Mouse (Mus musculus): ENCODE data around the gene Apex2. TPM values are rescaled to one million over a fixed set of nuclear protein-coding genes. Genes with fewer than 3 reads are reported as not detected.
A peak's percentile ranks its signal among the peaks of the same experiment; 100 is the strongest.
"Not testable (repeated sequence)": the region's sequence is repeated elsewhere in the genome, so short reads cannot be mapped to it uniquely, and the experiment has no call there.

Apex2 gene
- total RNA-seq, 2 experiments from 2014 or later = 4.0 to 7.3 TPM

GRCm38 (mm10) chrX:150508696-150509095 is 81.0 kb downstream of the Apex2 start:
- no peak for DNase-seq (ENCODE audit: low spot score)

GRCm38 (mm10) chrX:150487811-150488210 is 101.9 kb downstream of the Apex2 start:
- not testable (repeated sequence) for DNase-seq (ENCODE audit: low spot score)

- not testable (repeated sequence) for DNase-seq (ENCODE audit: low spot score)
Measured at GRCm38 (mm10) chrX:150486314-150487030, 103.2 kb downstream of the Apex2 start.

- peak; percentile 82 for DNase-seq (ENCODE audit: low spot score)
Measured at GRCm38 (mm10) chrX:150477854-150478780, 111.6 kb downstream of the Apex2 start.

GRCm38 (mm10) chrX:150471416-150471815 is 118.3 kb downstream of the Apex2 start:
- no peak for DNase-seq (ENCODE audit: low spot score)

Small RNA genes within 50 kb of the gene (microRNA-seq; reads per million reads assigned to microRNA genes)
- gene Mir3620 = not detected

Other genes with a start within 250 kb of the Apex2 start
- 1 to 10 TPM; 5.6 TPM for gene Tmem29, start 130.7 kb downstream of the Apex2 start, total RNA-seq (2021)
- 1 to 10 TPM; 3.3 to 3.5 TPM for gene Alas2, start 42.5 kb downstream of the Apex2 start, total RNA-seq (2021)
- gene Pfkfb1, start 1.6 kb downstream of the Apex2 start, total RNA-seq (2021) = 10 to 100 TPM; 30.0 to 47.1 TPM
- under 1 TPM; 0.14 to 0.25 TPM for gene Tro, start 67.7 kb upstream of the Apex2 start, total RNA-seq (2021)
- gene Maged2, start 224.5 kb upstream of the Apex2 start, total RNA-seq (2021) = 10 to 100 TPM; 10.7 to 11.6 TPM

Data from gastrocnemius, adult 18-20 months (tissue).